Mouse (Mus musculus) G1E-ER4 (cell line): ENCODE results near the gene Ubtd1. TPM values are rescaled to one million over a fixed set of nuclear protein-coding genes. Genes with fewer than 3 reads are reported as not detected.

Source experiments
- GATA1 ChIP-seq: IDR thresholded peaks from one replicate; pipeline ENCODE4 v1.8.0; 2012; ENCODE audit warnings: low read length, inconsistent platforms
- polyA plus RNA-seq: library from polyadenylated mRNA; stranded (reverse); fragments of >175 nt; gene quantifications from 2 replicates; pipeline ENCODE4 v1.2.3, GENCODE M21; 2012

Ubtd1 gene
- 2.3 and 2.6 TPM in 2 replicates for polyA plus RNA-seq

- no peak for TF ChIP-seq GATA1
These were observed at the start of gene Ubtd1 for GRCm38 (mm10) chr19:41981595-41981927. Gene Ubtd1, plus strand, starts transcription at chr19:41981763.

GRCm38 (mm10) chr19:41932686-41933085 is 48.9 kb upstream of the Ubtd1 start:
- no peak for TF ChIP-seq GATA1

DNA sequence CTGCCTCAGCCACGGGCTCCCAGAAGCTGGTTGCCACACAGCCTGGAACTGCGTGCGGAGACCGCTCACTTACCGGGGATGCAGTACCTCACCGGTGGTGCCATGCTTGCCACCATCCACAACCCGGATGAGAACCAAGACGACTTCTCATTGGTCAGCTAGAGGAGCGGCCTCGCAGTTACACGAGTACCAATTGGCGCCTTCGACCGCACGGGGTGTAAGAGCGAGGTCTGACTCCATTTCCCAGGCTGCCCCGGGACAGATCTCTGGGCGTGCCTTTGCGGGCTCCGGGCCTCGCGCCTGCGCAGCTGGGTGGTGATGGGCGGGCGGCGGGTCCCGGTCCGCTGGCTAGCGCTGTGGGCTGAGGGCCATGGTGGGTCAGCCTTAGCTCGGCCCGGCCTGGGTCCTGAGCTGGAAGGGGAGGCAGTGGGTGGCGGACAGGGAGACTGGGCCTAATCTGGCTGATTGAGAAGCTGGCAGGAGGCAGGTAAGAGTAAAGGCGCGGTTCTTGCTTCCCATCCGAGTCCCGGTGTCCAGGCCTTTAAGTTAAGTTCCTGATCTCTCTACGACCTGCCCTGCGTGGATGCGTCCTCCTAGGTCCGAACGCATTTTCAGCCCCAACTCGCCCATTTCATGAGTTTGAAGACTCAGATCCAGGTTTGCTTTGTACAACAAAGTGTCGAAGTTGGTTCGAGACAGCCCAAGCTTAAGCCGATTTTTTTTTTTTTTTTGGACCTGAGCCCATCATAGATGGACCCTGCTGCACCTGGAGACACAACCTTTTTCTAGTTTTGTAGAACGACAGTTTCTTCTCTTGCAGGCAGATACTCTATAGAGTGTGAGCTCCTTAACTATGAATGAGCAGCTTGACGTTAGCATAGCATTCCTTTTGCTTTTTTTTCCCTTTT is 48.1 kb upstream of the Ubtd1 start, which contains the start of the genes Exosc1 and Zdhhc16:
TSS of gene Exosc1 (minus strand) at position 245 of the 908 bp plus-strand sequence.
TSS of gene Zdhhc16 (plus strand) at position 302 of the 908 bp plus-strand sequence.
- TF ChIP-seq GATA1 = no peak

DNA sequence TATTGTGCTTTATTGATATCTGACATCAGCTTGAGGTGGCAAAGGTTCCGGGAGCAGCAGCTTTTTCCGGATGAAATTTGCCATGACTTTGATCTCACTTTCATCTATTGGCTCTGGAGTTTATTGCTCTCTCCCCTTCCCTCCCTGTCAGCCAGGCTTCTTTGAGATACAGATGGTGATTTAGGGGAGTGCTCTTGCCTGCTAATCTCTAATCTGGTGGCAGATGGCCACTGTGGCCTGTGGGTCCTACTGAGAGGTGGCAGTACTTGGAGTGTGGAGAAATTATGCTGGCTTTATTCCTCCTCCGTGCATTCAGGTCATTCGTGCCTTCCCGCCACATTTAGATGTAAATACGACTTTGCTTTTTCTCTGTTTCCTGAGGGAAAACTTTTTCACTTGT is 47.4 kb upstream of the Ubtd1 start:
- no peak for TF ChIP-seq GATA1

DNA sequence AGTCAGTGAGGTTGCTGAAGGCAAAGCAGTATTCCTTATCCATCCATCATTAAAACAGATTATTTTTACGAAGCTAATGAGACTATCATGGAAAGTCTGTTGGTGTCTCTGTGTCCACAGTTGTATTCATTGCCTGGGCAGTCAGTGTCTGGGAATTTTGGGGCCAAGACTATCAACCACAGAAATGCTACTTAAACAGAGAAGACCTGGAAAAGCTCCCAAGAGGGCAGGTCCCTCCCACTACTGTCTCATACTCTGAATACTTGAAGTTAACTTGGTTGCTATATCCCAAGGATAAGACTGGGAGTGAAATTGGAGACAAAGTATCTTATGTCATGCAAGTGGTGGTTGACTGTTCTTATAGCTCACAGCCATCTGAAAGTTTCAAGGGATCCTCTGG is 45.6 kb upstream of the Ubtd1 start:
- TF ChIP-seq GATA1 = no peak

DNA sequence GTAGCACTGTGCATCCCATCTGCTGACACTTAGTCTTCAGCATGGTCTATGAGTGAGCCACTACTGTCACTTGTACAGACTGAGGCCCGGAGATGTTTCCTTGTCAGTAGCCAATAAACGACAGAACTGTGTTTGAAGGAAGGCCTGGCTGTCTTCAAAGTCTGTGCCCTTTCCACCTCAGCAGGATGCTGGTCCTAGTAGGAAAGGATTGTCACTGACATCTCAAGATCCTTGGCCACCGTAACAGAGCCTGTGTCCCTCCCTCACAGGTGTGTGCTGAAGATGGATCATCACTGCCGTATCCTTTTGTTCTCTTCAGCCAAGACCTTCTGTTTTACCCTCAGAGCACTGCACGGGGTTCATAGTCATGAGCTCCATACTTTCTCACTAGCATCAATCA is 43.0 kb upstream of the Ubtd1 start:
- TF ChIP-seq GATA1 = no peak

DNA sequence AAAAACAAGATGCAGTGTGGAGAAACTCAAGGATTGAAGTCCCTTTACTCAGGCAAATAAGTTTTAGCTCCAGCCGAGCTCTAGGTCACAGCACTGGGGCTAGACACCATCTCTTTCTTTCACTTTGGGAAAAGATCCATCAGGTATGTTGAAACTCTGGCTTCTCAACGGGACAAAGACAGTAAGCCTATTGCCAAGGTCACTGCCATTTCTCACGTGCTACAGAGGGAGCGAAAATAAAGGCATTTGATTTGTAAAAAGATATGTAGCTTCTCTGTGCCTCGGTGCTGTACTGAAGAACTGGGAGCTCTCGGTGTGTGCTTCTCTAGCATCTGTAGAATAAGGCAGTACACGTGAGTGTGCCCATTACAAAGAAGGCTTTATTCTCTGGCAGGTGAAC is 37.7 kb upstream of the Ubtd1 start:
- no peak for TF ChIP-seq GATA1

DNA sequence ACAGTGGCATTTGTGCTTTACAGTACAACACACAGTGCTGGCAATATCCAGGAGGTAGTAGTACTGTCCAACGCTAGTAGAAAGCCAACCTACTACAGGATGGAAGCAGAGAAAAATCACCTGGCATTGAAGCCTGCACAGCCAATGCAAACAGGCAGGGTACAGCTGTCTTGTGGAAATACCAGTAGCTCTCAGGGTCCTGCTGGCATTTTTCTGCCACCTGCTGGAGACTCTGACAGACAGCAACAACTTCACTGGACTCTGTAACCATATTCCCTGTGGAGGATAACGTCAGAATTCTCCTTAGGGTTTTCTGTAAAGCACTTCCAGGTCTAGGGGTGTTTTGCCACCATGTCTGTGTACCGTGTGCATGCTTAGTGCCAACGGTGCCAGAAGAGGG is 29.3 kb upstream of the Ubtd1 start:
- no peak for TF ChIP-seq GATA1

GRCm38 (mm10) chr19:41953574-41953973 is 28.0 kb upstream of the Ubtd1 start:
- no peak for TF ChIP-seq GATA1

- TF ChIP-seq GATA1 = no peak
These were observed 11.9 kb upstream of the Ubtd1 start for GRCm38 (mm10) chr19:41969618-41970017.

GRCm38 (mm10) chr19:41973891-41974794 is 7.4 kb upstream of the Ubtd1 start:
- TF ChIP-seq GATA1 = no peak

GRCm38 (mm10) chr19:41980422-41980818 is 1.1 kb upstream of the Ubtd1 start:
- no peak for TF ChIP-seq GATA1

DNA sequence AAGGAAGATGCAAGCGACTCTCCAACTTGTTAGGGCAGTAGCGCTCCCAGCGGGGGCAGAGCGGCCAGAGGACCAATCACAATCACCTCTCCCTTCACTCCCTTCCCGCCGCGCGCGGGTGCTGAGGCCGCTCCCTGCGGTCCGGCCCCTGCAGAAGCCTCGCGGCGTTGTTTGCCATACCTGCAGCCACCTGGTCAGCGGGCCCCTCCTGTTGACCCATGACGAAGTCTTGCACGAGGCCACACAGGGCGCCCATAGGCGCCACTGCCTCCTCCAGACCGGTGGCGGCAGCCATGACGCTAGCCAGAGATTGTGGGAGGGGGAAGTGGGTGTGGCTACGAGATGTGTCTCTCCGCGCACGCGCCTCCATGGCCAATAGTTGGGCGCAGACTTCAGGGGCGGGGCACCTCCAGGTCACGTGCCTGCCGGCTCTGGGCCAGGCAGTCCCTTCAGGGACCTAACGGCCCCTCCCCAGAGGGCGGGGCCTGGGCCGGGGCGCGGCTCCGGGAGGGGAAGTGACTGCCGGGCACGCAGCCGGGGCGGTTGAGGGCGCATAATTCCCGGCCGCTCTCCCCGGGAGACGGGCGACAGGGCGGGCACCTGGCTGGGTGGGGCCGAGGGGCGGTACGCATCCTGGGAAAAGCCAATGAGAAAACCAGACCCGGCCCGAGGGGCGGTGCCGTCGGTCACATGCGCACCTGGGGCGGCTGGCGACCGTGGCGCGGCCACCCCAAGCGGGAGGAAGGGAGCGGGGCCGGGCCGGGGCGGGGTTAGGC is 556 bp upstream of the Ubtd1 start, which contains the start of gene Mms19:
TSS of gene Mms19 (minus strand) at position 339 of the 776 bp plus-strand sequence.
- no peak for TF ChIP-seq GATA1

DNA sequence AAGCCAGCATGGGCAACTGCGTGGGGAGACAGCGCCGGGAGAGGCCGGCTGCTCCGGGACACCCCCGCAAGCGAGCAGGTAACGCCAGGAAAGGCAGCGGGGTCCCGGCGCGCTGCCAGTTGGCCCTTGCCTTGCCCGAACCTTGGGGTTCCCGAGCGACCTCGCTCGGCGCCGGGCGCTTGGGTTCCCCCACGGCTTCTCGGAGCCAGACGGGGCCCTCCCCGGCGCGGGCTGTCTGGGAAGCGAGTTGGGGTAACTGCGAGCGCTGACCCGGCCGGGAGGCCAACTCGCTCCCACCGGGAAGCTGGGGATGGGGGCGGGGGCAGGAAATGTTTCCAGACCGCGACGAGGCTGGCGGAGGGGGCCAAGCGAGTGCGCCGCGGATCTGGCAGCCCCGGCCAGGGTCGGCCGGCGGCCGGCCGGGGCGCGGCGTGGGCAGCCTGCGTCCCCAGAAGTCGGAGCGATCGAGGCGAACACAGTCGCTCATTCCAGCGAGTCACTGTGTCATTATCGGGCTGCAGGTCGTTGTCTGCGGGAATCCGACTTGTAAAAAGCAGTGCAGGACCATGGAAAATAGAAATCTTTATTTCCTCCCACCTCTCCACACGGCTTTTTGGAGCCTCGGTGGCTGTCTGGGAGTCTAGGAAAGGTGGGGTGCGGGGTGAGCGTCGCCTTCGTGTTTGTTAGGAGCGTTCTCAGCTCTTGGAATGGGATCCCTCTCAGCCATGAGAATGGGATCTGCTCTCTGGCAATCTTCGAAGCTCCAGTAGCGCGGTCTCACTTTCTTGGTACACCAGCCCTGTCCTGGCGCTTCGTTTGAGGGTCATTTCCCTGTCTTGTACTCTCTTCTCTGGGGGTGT is 598 bp downstream of the Ubtd1 start:
- no peak for TF ChIP-seq GATA1
